Mouse (Mus musculus) brain, embryonic 14.5 days (tissue): ENCODE data around the gene 9530053A07Rik.

Experiments
- CTCF ChIP-seq: fragments of 200-500 bp; IDR thresholded peaks from 2 replicates; pipeline ENCODE4 v1.5.1; 2012; ENCODE audit warnings: inconsistent platforms, mild to moderate bottlenecking, moderate library complexity, borderline replicate concordance; ENCODE audit not compliant: insufficient read depth, insufficient read length; ENCODE audit errors: extremely low read depth
- POLR2A ChIP-seq: fragments of 200-500 bp; IDR thresholded peaks from 2 replicates; pipeline ENCODE4 v1.6.1; 2012; ENCODE audit warnings: mild to moderate bottlenecking, inconsistent platforms, borderline replicate concordance; ENCODE audit not compliant: poor library complexity, insufficient read depth, insufficient read length, severe bottlenecking; ENCODE audit errors: extremely low read depth

GRCm38 (mm10) chr7:28182320-28182719 lies 53.1 kb downstream of the 9530053A07Rik start:
- TF ChIP-seq POLR2A: no peak
- no peak for TF ChIP-seq CTCF
